Mouse (Mus musculus): ENCODE data around the gene Abcg5.

- TF ChIP-seq GATA1 (IDR thresholded peaks at IDR 0.05; ENCODE audit: borderline replicate concordance, low read length), result no peak
- TF ChIP-seq FLI1 (IDR thresholded peaks at IDR 0.05; ENCODE audit: low read length), result no peak
Measured at GRCm38 (mm10) chr17:84626276-84626856, 56.4 kb downstream of the Abcg5 start, which contains the start of gene Dync2li1.
